Mouse (Mus musculus): ENCODE data around the gene Olfr959. TPM values are rescaled to one million over a fixed set of nuclear protein-coding genes. Genes with fewer than 3 reads are reported as not detected.

Olfr959 gene
- polyA plus RNA-seq, 1 experiment from 2014 or later = not detected

DNA sequence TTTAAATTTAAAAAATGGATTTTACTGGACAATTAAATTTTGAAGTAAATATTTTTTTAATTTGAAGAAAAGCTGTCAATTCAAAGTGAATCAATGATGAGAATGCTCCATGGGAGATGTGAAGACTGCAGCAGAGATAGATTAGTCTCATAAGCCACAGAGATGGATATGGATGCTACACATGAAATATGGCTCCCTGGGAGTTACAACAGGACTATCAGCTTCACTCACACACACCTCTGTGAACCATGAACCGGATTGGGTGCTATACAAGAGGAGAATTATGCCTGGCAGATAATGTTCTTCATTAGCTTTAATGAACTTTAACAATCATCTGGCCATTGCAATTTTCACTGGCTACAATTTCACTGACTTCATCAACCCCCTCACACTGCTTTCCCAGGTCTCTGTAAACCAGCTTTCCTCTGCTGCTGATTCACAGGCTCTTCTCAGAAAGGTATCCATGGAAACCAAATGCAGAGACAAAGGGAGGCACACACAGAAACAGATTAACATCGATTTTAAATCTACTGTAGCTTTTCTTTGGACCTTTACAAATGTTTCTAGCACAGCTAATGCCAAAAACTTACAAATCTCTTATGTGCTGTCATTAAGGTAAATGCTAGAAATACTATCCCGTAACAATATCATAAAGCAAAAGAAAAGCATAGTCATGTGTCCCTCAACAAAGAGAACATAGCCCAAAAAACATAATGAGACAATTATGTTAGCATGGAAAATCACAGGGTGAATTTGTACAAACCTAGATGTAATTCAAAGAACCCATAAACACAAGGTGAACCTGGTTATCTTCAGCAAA lies 17.6 kb downstream of the Olfr959 start:
- peak; percentile 96 for ATAC-seq (replicated peaks)
- Histone ChIP-seq H3K36me3 (no peaks in the 10 kb centered on the region), H3K9ac (replicated peaks) (no peak overlapping the region), H3K4me3 (no peak overlapping the region), H3K4me2 (replicated peaks) (no peak overlapping the region; the same call in 1 of the 2 replicates), H3K4me1 (peaks cover 17% of the 10 kb centered on the region; the same call in 1 of the 2 replicates), H3K27me3 (no peaks in the 10 kb centered on the region), H3K27ac (replicated peaks) (peak overlapping the region; percentile 89), H3K9me3 (no peaks in the 10 kb centered on the region)
- WGBS = 12% methylated on average over 3 of the region's 3 CpGs

DNA sequence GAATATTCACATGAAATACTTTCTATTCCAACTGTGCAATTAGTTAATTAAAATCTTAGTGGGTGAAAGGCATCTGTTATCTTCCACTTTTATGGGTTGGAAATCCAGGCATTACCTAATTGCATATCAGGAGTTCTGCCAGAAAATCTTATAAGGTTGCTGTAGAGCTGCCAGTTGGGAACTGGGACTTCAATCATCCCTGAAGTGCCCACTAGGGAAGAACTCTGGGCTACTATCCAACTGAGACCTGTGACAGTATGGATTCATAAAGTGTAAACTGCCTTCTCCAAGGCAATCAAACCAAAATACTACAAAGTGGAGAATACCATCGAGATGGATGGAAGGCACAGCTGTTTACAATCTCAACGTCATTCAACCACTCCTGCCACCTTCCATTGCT lies 21.4 kb downstream of the Olfr959 start, which contains the start of gene Olfr958:
TSS of gene Olfr958 (minus strand) at position 109 of the 400 bp plus-strand sequence.
- H3K4me2 ChIP-seq (replicated peaks) = no peak within 1 kb of the TSS
- ATAC-seq (replicated peaks) = peak; percentile 53
- WGBS = 40% methylated on average over 2 of the region's 2 CpGs

DNA sequence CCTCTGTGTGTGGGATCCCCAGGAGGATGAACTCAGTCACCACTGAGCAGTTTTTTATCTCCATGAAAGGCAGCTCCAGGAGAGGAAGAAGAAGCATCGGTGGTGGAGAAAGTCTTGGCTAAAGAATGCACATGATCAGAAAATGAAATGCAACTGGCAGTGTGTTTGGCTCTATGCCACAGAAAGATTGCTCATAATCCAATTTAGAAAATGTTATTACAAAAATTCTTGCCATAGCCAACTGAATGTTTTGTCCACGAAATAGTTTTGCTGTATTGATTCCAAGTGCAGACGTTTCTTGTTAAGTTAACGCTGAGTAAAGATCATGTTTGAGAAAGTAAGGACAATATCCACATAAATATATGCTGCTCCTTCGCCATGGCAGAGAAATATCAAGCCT lies 24.6 kb downstream of the Olfr959 start:
- no peak for ATAC-seq (replicated peaks)
- Histone ChIP-seq H3K27ac (replicated peaks) (no peak overlapping the region), H3K27me3 (no peaks in the 10 kb centered on the region), H3K4me1 (peaks cover 4% of the 10 kb centered on the region; the same call in 1 of the 2 replicates), H3K4me3 (no peak overlapping the region), H3K9ac (replicated peaks) (no peak overlapping the region), H3K36me3 (no peaks in the 10 kb centered on the region), H3K4me2 (replicated peaks) (no peak overlapping the region), H3K9me3 (no peaks in the 10 kb centered on the region)
- WGBS = 69% methylated on average over 5 of the region's 5 CpGs

More for the DNA sequence above, 21.4 kb downstream of the Olfr959 start, which contains the start of gene Olfr958:
- Histone ChIP-seq H3K9me3 (no peaks in the 10 kb centered on the region), H3K9ac (replicated peaks) (no peak within 1 kb of the TSS), H3K4me1 (peaks cover 17% of the 10 kb centered on the region; the same call in 1 of the 2 replicates), H3K27me3 (no peaks in the 10 kb centered on the region), H3K36me3 (no peaks in the 10 kb centered on the region), H3K27ac (replicated peaks) (peak within 1 kb of the TSS; percentile 34; the same call in 1 of the 2 replicates), H3K4me3 (no peak within 1 kb of the TSS)

DNA sequence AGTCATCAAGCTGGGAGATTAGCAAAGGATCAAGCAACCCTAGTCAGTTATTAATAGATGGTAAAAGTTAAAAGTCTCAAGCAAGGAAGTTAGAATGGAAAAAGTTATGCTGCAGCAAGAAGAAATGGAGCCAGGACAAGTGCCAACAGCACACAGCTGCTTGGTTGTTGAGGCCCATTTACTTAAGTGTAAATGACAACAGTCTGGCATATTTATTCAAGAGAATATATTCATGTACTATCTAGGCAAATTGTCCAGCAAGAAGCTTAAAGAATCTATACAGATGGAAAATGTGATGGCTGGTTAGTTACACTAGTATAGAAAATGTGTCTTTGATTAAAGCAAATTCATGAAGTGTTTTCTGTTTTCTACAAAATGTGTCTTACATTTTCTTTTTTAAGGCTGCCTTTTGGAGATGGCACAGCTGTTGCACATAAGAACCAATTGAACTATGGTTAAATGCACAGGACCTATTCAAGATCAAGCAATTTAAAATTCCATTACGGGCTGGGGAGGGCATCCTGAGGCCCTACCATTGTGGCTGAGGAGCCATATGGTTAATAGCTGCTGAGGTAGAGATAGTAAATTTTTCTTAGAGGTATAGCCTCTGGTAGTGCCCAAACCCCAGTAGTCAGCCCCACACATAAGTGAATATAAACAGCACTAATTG lies 51.6 kb downstream of the Olfr959 start:
- Histone ChIP-seq H3K4me3 (no peak overlapping the region), H3K9me3 (no peaks in the 10 kb centered on the region), H3K27me3 (no peaks in the 10 kb centered on the region), H3K4me2 (replicated peaks) (no peak overlapping the region), H3K9ac (replicated peaks) (no peak overlapping the region), H3K36me3 (no peaks in the 10 kb centered on the region), H3K27ac (replicated peaks) (no peak overlapping the region), H3K4me1 (no peaks in the 10 kb centered on the region)
- no peak for ATAC-seq (replicated peaks)
- WGBS = 68% methylated on average over 1 of the region's 1 CpGs

Other genes with a start within 250 kb of the Olfr959 start
- gene Olfr948, start 249.5 kb downstream of the Olfr959 start, polyA plus RNA-seq (2015; fragmentation: Nextera tagmentation; extraction: Ambion mirVana) = not detected in 2 replicates
- not detected in 2 replicates for gene Olfr951, start 188.2 kb downstream of the Olfr959 start, polyA plus RNA-seq (2015; fragmentation: Nextera tagmentation; extraction: Ambion mirVana)
- not detected in 2 replicates for gene Olfr952, start 148.4 kb downstream of the Olfr959 start, polyA plus RNA-seq (2015; fragmentation: Nextera tagmentation; extraction: Ambion mirVana)
- gene Olfr954, start 118.9 kb downstream of the Olfr959 start, polyA plus RNA-seq (2015; fragmentation: Nextera tagmentation; extraction: Ambion mirVana) = not detected in 2 replicates
- not detected in 2 replicates for gene Olfr955, start 103.6 kb downstream of the Olfr959 start, polyA plus RNA-seq (2015; fragmentation: Nextera tagmentation; extraction: Ambion mirVana)
- not detected in 2 replicates for gene Olfr44, start 81.6 kb downstream of the Olfr959 start, polyA plus RNA-seq (2015; fragmentation: Nextera tagmentation; extraction: Ambion mirVana)
- not detected in 2 replicates for gene Olfr957, start 59.8 kb downstream of the Olfr959 start, polyA plus RNA-seq (2015; fragmentation: Nextera tagmentation; extraction: Ambion mirVana)
- gene Olfr958, start 21.5 kb downstream of the Olfr959 start, polyA plus RNA-seq (2015; fragmentation: Nextera tagmentation; extraction: Ambion mirVana) = not detected in 2 replicates
- gene AW551984, start 28.8 kb upstream of the Olfr959 start, polyA plus RNA-seq (2015; fragmentation: Nextera tagmentation; extraction: Ambion mirVana) = 38.8 and 53.5 TPM in 2 replicates
- not detected in 2 replicates for gene Olfr148, start 35.1 kb upstream of the Olfr959 start, polyA plus RNA-seq (2015; fragmentation: Nextera tagmentation; extraction: Ambion mirVana)
- gene Olfr960, start 45.8 kb upstream of the Olfr959 start, polyA plus RNA-seq (2015; fragmentation: Nextera tagmentation; extraction: Ambion mirVana) = not detected in 2 replicates
- not detected in 2 replicates for gene Olfr961, start 69.5 kb upstream of the Olfr959 start, polyA plus RNA-seq (2015; fragmentation: Nextera tagmentation; extraction: Ambion mirVana)
- not detected in 2 replicates for gene Olfr963, start 91.6 kb upstream of the Olfr959 start, polyA plus RNA-seq (2015; fragmentation: Nextera tagmentation; extraction: Ambion mirVana)
- not detected in 2 replicates for gene Olfr149, start 131.5 kb upstream of the Olfr959 start, polyA plus RNA-seq (2015; fragmentation: Nextera tagmentation; extraction: Ambion mirVana)
- not detected in 2 replicates for gene Olfr965, start 135.8 kb upstream of the Olfr959 start, polyA plus RNA-seq (2015; fragmentation: Nextera tagmentation; extraction: Ambion mirVana)
- not detected in 2 replicates for gene Olfr150, start 155.4 kb upstream of the Olfr959 start, polyA plus RNA-seq (2015; fragmentation: Nextera tagmentation; extraction: Ambion mirVana)
- not detected in 2 replicates for gene Olfr967, start 170.7 kb upstream of the Olfr959 start, polyA plus RNA-seq (2015; fragmentation: Nextera tagmentation; extraction: Ambion mirVana)
- gene Olfr968, start 207.7 kb upstream of the Olfr959 start, polyA plus RNA-seq (2015; fragmentation: Nextera tagmentation; extraction: Ambion mirVana) = not detected in 2 replicates
- not detected in 2 replicates for gene Olfr969, start 215.4 kb upstream of the Olfr959 start, polyA plus RNA-seq (2015; fragmentation: Nextera tagmentation; extraction: Ambion mirVana)
- gene Olfr970, start 233.3 kb upstream of the Olfr959 start, polyA plus RNA-seq (2015; fragmentation: Nextera tagmentation; extraction: Ambion mirVana) = not detected in 2 replicates

Data from forebrain, embryonic 15.5 days (tissue).